Mouse (Mus musculus) urinary bladder, adult 18-20 months (tissue): Measurements from ENCODE around the gene H2-Ab1.
A peak's percentile ranks its signal among the peaks of the same experiment; 100 is the strongest.
"Not testable (repeated sequence)": the region's sequence is repeated elsewhere in the genome, so short reads cannot be mapped to it uniquely, and the experiment has no call there.

Source experiments
- DNase-seq, 2 experiments: peaks; one replicate each; pipeline ENCODE4 v3.0.0; 2022; ENCODE audit warnings: low spot score in 2 of 2, mixed read lengths in 2 of 2

H2-Ab1 gene

GRCm38 (mm10) chr17:34257594-34258375, at the start of gene H2-Ab1:
Gene H2-Ab1, plus strand, starts transcription at chr17:34257689.
- DNase-seq: peak; percentile 68 to 82

DNA sequence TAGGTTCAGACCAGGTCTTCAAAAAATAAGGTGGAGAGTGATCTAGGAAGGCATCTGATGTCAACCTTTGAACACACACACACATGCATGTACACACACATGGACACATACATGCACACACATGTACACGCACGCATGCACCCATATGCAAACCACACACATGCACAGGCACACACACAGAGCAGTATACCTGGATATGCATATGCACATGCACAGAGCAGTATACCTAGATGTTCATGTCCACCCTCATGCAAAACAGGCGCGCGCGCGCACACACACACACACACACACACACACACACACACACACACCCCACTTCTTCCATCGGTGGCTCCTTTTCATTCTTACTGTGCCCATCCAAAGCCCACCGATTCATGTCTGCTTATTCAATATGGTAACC, 49.6 kb upstream of the H2-Ab1 start:
- no peak for DNase-seq

DNA sequence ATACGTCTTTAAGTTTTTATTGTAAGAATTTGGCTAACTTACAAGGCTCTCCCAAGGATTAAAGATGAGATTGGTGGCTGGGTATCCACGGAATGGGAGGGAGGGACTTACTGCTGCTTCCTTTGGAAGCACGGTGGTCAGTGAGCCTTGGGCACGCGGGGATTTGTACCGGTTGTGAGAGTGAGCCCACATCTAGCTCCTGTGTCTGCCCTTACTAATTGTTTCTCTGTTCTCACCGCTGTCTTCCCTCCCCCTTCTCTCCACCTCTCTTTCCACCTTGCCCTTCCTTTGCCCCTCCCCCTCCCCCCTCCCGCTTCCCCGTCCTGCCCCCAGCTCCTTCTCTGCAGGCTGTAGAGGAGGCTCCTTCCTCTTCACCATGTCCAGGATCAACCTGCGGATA, 49.1 kb upstream of the H2-Ab1 start:
- no peak for DNase-seq

GRCm38 (mm10) chr17:34209680-34210079, 47.8 kb upstream of the H2-Ab1 start:
- no peak for DNase-seq

DNA sequence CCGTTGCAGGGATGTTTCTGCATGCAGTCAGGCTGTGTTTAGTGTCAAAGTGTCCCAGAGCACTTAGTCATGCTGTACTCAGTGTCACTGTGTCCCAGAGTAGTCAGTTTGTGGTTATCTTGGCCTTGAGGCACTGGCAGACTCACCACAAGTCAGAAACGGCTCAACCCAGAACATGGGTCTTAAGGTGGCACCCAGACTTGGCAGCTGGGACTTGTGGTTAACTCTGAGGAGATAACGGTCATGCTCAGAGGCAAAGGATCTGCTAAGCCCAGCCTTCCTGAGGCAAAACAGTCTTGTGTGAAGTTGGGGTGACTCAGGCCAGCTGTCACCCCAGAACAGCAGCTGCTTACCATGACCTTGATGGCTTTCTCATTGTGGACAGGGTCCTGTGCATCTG, 46.9 kb upstream of the H2-Ab1 start:
- no peak for DNase-seq

- DNase-seq: no peak
Measured at GRCm38 (mm10) chr17:34211746-34212365, 45.6 kb upstream of the H2-Ab1 start.

DNA sequence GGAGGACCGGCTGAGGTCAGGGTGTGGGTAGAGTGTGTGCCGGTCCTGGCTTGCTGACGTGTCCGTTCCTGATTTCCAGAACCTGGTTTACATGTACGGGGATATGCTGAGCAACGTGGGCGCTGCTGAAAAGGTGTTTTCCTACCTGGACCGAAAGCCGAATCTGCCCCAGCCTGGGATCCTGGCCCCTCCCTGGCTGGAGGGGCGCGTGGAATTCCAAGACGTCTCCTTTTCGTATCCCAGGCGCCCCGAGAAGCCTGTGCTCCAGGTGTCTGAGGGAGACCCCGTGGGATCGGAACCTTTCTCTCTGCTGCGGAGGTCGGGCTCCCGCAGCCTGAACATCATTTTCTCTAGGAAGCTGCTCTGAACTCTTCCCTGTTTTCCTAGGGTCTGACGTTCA, 43.6 kb upstream of the H2-Ab1 start:
- DNase-seq: no peak

DNA sequence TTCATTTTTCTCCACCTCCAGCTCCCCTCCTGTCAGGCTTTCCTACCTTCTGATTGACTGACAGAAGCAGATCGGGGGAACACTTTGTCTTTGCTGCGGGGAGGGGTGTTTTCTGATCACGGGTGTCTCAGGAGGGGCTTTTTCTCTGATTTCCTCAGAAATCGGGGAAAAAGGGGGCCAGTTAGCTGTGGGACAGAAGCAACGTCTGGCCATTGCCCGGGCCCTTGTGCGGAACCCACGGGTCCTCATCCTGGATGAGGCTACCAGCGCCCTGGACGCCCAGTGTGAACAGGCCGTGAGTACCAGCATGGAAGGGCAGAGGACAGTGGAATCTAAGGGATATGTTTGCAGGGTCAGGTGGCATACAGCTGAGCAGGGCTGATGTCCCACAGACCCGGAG, 42.3 kb upstream of the H2-Ab1 start:
- DNase-seq: no peak

- DNase-seq: no peak
Measured at GRCm38 (mm10) chr17:34217216-34217928, 40.1 kb upstream of the H2-Ab1 start.

DNA sequence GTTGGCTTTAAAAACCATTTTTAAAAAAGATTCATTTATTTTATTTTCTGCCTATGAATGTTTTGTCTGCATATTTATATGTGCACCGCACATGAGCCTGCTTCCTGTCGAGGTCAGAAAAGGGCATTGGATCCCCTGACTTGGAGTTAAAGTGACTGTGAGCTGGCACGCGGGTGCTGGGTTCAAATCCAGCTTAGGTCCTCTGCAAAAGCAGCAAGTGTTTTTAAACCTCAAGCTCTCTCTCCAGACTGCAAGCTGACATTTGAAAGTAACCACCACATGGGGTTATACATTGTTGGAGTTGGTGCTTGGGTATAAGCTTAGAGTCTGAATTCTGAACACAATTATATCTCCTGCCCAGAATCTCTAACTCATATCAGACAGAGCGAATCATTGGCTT, 39.5 kb upstream of the H2-Ab1 start:
- DNase-seq: no peak

GRCm38 (mm10) chr17:34218675-34219074, 38.8 kb upstream of the H2-Ab1 start:
- no peak for DNase-seq

DNA sequence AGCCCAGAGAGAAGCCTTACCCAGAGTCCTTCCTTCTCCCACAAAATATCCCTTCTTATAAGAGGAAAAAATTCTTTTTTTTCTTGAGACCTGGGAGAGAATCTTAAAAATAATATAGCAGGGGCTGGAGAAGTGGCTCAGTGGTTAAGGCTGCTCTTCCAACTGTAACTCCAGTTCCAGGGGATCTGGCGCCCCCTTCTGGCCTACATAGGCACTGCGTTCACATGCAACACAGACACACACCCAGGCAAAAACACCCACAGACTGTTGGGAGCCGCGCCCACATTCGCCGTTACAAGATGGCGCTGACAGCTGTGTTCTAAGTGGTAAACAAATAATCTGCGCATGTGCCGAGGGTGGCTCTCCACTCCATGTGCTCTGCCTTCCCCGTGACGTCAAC, 38.4 kb upstream of the H2-Ab1 start:
- not testable (repeated sequence) for DNase-seq

GRCm38 (mm10) chr17:34219801-34220200, 37.7 kb upstream of the H2-Ab1 start:
- not testable (repeated sequence) for DNase-seq

DNA sequence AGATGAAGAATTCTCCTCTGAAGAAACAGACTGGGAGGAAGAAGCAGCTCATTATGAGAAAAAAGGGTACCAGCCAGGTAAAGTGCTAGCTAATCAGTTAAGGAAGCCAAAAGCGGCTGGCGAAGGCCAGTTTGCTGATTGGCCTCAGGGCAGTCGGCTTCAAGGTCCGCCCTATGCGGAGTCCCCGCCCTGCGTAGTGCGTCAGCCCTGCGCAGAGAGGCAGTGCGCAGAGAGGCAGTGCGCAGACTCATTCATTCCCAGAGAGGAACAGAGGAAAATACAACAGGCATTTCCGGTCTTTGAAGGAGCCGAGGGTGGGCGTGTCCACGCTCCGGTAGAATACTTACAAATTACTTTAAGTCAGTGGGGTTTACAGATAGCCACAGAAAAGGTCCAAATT, 37.1 kb upstream of the H2-Ab1 start:
- DNase-seq: not testable (repeated sequence)

DNA sequence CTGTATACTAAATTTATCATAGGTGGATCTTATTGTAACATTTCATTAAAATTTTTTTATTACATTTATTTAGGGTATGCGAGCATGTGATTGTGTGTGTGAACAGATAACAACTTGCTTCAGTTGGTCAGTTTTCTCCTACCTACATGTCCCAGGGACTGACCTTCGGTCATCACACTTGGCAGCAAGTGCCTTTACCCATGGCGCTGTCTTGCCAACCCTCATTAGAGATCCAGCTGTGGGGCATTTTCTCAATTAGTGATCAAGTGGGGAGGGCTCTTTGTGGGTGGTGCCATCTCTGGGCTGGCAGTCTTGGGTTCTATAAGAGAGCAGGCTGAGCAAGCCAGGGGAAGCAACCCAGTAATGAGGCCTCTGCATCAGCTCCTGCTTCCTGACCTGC, 32.7 kb upstream of the H2-Ab1 start:
- no peak for DNase-seq

- no peak for DNase-seq
Measured at GRCm38 (mm10) chr17:34225426-34225825, 32.1 kb upstream of the H2-Ab1 start.

DNA sequence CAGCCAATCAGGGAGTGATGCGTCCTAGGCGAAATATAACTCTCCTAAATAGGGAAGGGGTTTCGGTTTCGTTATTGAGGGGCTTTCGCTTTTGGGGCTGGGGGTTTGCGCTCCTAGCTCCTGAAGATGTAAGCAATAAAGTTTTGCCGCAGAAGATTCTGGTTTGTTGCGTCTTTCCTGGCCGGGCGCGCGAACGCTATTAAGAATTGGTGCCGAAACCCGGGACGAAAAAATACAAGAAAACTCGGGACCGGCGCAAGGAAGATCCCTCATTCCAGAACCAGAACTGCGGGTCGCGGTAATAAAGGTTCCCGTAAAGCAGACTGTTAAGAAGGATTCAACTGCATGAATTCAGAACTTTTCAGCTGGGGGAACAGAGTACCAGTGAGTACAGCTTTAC, 31.6 kb upstream of the H2-Ab1 start:
- DNase-seq: not testable (repeated sequence)

DNA sequence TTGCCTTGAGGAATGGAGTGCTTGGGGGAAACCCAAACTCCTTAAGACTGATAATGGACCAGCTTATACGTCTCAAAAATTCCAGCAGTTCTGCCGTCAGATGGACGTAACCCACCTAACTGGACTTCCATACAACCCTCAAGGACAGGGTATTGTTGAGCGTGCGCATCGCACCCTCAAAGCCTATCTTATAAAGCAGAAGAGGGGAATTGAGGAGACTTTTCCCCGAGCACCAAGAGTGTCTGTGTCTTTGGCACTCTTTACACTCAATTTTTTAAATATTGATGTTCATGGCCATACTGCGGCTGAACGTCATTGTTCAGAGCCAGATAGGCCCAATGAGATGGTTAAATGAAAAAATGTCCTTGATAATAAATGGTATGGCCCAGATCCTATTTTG, 26.5 kb upstream of the H2-Ab1 start:
- DNase-seq: not testable (repeated sequence)

DNA sequence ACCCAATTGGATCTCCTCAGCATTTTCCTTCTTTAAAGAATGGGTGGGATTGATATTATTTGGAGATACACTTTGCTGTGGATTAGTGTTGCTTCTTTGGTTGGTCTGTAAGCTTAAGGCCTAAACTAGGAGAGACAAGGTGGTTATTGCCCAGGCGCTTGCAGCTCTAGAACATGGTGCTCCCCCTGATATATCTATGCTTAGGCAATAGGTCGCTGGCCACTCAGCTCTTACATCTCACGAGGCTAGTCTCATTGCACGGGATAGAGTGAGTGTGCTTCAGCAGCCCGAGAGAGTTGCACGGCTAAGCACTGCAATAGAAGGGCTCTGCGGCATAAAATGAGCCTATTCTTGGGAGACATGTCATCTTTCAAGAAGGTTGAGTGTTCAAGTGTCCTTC, 25.5 kb upstream of the H2-Ab1 start:
- DNase-seq: not testable (repeated sequence)

DNA sequence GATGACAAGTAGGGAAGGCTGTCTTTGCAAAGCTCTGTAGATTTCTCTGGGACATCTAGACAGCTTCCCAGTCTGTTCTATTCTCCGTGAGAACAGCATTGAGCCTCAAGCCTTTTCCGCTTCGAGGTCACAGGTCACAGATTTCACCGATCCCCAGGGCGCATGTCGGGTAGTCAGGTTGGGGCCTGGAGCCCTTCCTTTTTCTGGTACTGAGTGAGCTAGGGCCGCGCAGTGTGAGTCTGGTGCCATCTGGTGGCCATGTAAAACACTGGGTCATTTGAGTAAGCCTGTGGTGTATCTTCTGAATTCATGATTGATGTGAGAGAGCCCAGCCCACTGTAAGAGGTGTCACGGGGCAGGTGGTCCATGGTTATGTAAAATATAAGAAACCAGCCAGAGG, 22.6 kb upstream of the H2-Ab1 start:
- peak; percentile 50 to 65 for DNase-seq

GRCm38 (mm10) chr17:34236691-34237090, 20.8 kb upstream of the H2-Ab1 start:
- no peak for DNase-seq

DNA sequence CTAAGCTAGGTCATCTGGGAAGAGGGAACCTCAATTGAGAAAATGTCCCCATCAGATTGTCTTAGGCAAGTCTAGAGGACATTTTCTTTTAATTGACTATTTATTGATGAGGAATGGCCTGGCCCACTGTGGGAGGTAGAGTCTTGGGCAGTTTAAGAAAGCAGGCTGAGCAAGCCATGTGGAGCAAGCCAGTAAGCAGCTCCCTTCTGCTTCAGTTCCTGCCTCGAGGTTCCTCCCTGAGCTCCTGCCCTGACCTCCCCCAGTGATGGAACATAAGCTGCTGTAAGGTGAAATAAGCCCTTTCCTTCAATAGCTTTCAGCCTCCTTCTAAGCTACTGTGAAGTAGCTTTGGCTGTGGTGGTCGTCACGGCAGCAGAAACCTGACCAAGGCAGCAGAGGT, 19.7 kb upstream of the H2-Ab1 start:
- no peak for DNase-seq

- DNase-seq: no peak
Measured at GRCm38 (mm10) chr17:34238706-34239105, 18.8 kb upstream of the H2-Ab1 start, which contains the start of gene H2-Ob. Gene H2-Ob, plus strand, starts transcription at chr17:34238903.
